Mouse (Mus musculus) adrenal gland, adult 18-20 months (tissue): ENCODE data around the gene Cdh22. TPM values are rescaled to one million over a fixed set of nuclear protein-coding genes. Genes with fewer than 3 reads are reported as not detected.

Experiments
- DNase-seq, 2 experiments: peaks; one replicate each; pipeline ENCODE4 v3.0.0; 2021 to 2022; ENCODE audit warnings: low spot score in 2 of 2
- total RNA-seq, 2 experiments: library from RNA; stranded (reverse); gene quantifications; 1 replicate in 1 of 2; 2 replicates in 1 of 2; pipeline ENCODE4 v1.2.3; 2021

The Cdh22 gene
- total RNA-seq, 2 experiments from 2014 or later: 1.4 to 1.7 TPM

DNA sequence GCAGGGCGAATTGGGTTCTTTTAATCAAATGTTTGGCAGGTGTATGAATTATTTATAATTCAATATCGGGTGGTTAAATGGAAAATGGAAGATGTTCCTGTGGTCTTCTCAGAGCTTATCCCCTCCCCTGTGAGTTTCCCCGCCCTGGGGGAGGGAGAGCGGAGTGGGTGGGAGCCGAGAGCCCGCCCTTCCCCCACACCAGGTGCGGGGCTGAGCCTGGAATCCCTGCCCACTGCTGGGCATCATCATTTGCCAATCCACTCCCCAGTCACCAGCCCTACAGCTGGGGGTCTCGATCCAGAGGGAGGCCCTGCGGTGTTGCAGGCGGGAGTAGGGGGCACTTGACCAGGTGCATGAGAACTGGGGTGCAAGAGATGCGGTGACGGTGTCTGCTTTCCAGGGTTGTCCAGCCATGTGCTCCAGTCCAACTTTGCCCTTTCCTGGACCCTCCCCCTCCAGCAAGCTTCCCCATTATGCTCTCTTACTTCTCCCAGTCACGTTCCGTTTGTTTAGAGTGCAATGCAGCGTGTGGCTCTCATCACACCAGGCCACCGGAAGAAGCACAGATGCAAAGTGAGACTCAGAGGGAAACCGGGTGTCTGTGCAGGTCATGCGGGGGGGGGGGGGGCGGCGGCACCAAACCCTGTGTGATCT lies 23.1 kb downstream of the Cdh22 start:
- no peak for DNase-seq

DNA sequence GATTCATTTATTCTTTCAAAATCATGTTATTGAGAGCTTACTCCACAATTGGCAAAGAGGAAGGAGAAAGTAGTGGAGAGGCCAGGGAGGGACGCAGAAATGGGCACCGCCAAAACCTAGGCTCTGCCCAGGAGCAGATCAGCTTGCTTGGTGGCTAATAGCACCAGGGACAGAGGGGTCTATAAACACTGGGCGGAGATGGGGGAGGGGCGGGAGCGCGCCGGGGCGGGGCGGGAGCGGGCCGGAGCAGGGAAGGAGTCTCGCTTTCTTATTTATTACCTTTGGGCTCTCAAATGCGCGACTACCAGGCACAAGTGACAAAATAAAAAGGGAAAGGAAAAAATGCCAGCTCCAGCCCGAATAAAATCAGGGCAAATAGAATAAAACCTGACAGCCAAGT lies 23.7 kb downstream of the Cdh22 start:
- DNase-seq: no peak

GRCm38 (mm10) chr2:165207689-165208088 lies 27.0 kb downstream of the Cdh22 start:
- DNase-seq: no peak

GRCm38 (mm10) chr2:165207086-165207485 lies 27.6 kb downstream of the Cdh22 start:
- no peak for DNase-seq

GRCm38 (mm10) chr2:165205486-165205885 lies 29.2 kb downstream of the Cdh22 start:
- DNase-seq: no peak

DNA sequence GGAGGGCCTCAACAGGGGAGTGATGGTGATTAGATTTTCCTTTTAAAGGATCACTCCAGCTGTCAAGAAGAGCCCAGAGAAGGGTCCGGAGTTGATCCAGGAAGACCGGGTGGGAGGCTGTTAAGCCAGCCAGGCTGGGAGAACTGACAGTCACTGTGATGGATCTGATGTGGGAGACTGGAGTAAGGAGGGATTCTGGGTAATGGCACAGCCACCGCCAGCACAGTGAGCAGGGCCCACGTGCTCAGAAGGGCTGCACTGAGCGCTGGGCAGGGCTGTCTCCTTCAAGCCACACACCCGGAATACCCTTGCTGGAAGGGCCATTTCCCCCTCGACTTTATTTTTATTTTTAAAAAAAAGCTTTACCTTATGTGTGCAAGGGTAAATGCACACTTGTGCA lies 29.7 kb downstream of the Cdh22 start:
- no peak for DNase-seq

DNA sequence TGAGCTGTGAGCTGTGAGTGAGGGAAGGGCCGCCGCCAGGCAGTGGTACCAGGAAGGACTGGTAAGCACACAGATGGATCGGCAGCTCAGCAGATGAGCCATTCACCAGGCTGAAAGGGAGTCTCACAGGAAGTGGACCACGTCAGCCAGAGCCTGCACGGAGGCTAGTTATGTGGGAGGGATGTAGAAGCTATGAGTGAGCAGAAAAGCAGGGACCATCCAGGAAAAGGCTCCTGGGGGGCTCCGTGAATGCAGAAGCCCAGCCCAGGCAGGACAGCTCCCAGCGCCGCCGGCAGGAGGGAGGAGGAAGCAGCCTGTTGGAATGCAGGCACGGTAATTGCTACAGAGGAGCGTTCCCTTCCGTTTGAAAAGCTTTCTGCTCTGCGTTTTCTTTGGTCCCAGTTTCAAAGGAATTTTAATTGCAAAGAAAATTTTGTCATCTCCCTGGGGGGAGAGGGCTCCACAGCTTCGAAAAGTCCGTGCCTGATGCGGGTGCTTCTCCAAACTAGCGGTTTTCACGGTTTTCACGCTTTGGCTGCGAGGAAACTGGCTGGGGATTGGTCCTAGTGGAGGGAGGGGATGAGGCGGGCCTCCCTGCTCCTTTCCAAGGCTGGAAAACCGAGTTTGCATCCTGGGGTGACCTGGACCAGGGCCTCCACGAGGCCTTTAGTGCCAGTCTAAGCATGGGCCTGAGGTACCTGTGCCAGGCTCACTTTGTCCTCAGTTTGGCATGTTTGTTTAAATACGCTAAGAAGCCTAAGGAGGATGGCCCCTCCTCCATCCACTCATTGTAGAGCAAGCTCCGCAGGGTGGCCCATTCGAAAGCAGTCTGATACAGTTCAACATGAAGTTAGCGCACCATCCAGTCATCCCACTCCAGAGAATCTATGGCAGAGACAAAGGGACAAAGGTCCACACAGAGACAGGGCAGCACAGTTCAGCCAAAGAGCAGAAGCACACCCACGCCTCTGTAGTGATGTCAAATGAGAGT lies 32.6 kb downstream of the Cdh22 start:
- peak in 1 of 2 experiments; percentile 17 for DNase-seq

- no peak for DNase-seq
Measured at GRCm38 (mm10) chr2:165197546-165197945, 37.1 kb downstream of the Cdh22 start.

GRCm38 (mm10) chr2:165195411-165196182 lies 39.1 kb downstream of the Cdh22 start:
- no peak for DNase-seq

DNA sequence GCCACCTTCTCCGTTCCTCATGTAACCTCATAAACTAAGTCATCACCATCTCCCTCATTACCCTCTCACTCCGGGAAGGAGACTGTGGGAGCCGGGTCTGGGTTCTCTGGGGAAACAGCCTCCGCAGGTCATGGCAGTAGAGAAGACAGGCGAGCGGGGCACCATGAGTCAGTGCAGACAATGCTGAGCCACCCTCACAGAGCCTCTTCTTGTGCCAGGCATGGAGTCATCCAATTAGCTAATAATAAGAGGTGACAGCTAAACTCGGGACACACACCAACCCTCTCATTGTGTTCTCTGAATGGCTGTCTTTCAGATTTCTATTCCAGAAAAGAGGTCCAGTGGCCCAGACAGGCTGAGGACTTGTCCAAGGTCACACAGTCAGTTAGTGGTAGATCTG lies 43.2 kb downstream of the Cdh22 start:
- DNase-seq: no peak

DNA sequence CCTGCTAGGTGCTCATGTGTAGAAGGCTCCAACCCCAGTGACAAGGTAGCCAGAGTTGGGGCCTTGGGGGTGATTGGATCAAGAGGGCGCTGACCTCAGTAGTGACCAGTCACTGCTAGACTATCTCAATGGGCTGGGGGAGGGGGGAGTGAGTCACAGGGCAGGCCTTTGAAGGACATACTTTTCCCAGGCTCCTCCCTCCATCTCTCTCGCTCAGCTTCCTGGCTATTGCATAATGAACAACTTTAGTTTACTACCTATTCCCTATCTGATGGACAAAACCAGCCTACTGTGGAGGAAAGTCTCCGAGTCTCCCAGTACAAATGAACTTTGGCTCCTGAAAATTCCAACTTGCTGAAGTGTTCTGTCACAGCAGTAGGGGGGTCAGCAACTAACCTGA lies 45.1 kb downstream of the Cdh22 start:
- peak in 1 of 2 experiments; percentile 65 for DNase-seq

GRCm38 (mm10) chr2:165187648-165188380 lies 46.8 kb downstream of the Cdh22 start:
- peak in 1 of 2 experiments; percentile 15 for DNase-seq

- DNase-seq: no peak
Measured at GRCm38 (mm10) chr2:165184015-165184633, 50.5 kb downstream of the Cdh22 start.

DNA sequence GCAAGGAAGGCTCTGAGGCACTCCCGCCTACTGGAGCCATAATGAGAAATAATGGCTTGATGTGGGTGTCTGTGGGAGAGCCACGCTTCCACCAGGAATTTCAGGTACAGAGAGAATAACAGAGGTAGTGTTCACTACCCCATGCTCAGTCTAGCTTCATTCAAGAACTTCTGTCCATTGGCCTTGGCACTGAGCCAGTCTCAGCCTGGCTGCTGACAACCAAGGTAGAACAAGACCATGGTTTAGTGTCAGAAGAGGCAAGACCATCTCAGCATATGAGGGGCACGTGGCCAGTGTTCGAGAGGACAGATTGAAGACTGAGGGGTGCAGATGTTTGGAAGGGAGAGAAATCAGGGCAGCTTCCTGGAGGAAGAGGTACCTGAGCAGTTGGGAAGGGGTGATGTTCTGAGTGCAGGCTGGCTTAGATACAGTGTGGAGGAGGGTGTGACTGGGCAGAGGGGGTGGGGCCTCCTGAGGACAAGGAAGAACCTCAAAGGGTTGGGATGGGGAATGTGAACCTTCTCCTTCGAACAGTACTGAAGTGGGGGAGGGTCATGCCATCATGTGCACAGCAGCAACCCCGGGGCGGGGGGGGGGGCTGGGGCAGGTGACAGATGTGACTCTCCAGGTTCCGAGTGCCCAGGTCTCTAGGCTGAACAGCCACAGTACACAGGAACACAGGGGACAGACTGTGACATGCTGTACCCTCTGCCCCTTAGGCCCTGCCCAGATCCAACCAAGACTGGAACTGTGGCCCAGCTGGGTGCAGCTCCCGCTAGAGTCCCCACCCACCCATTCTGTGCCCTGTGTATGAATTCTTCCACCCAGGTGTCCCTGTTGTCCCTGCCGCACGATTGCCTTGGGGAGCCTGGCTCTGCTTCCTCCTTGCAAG lies 52.3 kb downstream of the Cdh22 start:
- DNase-seq: no peak

- DNase-seq: no peak
Measured at GRCm38 (mm10) chr2:165179231-165179630, 55.4 kb downstream of the Cdh22 start.

DNA sequence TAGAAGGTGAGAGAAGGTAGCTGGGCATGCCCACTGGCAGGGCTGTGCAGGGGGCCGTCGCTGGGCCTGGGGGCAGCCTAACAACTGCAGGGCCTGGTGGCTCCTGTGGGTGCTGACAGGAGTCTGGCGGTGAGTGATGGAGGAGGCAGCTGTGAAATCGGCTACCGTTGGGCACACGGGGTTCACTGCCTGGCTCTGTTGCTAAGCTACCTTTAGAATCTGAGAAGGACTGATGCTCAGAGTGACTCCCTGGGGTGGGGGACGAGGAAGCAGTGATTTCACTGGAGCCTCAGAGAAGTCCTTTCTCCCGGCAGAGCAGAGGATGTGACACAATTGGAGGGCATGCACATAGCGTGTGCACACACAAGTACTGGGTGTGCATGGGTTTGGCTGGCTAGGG lies 57.7 kb downstream of the Cdh22 start:
- DNase-seq: no peak

GRCm38 (mm10) chr2:165166664-165167435 lies 67.8 kb downstream of the Cdh22 start:
- no peak for DNase-seq

- no peak for DNase-seq
Measured at GRCm38 (mm10) chr2:165162221-165162620, 72.4 kb downstream of the Cdh22 start.
